Mouse (Mus musculus) kidney, embryonic 15.5 days (tissue): Measurements from ENCODE around the gene Slc32a1. TPM values are rescaled to one million over a fixed set of nuclear protein-coding genes. Genes with fewer than 3 reads are reported as not detected.

Experiments used
- ATAC-seq: fragments of 200-750 bp; cut with Nextera tagmentation; replicated peaks from 2 replicates; pipeline ENCODE4 v1.8.0; 2017; ENCODE audit warnings: moderate TSS enrichment; ENCODE audit not compliant: low FRiP score
- H3K27ac ChIP-seq: fragments of 300-500 bp; sonication (generic); 2 replicates; pipeline ENCODE4 v1.5.1; 2015; ENCODE audit warnings: mild to moderate bottlenecking, inconsistent platforms
- H3K27me3 ChIP-seq: fragments of 300-500 bp; sonication (generic); 2 replicates; pipeline ENCODE4 v1.6.1; 2015; ENCODE audit warnings: inconsistent platforms
- H3K36me3 ChIP-seq: fragments of 300-500 bp; sonication (generic); 2 replicates; pipeline ENCODE4 v1.6.1; 2015; ENCODE audit warnings: inconsistent platforms
- H3K4me1 ChIP-seq: fragments of 300-500 bp; sonication (generic); 2 replicates; pipeline ENCODE4 v1.6.1; 2015; ENCODE audit warnings: inconsistent platforms
- H3K4me2 ChIP-seq: fragments of 300-500 bp; sonication (generic); 2 replicates; pipeline ENCODE4 v1.6.1; 2015; ENCODE audit warnings: moderate library complexity, mild to moderate bottlenecking, inconsistent platforms
- H3K4me3 ChIP-seq: fragments of 300-500 bp; sonication (generic); replicated peaks from 2 replicates; pipeline ENCODE4 v1.5.1; 2015; ENCODE audit warnings: mild to moderate bottlenecking, inconsistent platforms
- H3K9ac ChIP-seq: fragments of 300-500 bp; sonication (generic); 2 replicates; pipeline ENCODE4 v1.6.1; 2015; ENCODE audit warnings: mild to moderate bottlenecking, inconsistent platforms
- H3K9me3 ChIP-seq: fragments of 300-500 bp; sonication (generic); replicated peaks from 2 replicates; pipeline ENCODE4 v1.6.1; 2016; ENCODE audit warnings: inconsistent platforms
- WGBS: fragments of 180-500 bp; shearing (Covaris S2); methylation state at CpG from one replicate; pipeline ENCODE4 v1.1.7; 2015; ENCODE audit warnings: mixed read lengths; 5-methylcytosine and 5-hydroxymethylcytosine counted together
- polyA plus RNA-seq: library from polyadenylated mRNA; unstranded; fragments of >200 nt; fragmentation: Nextera tagmentation; extraction: Ambion mirVana; gene quantifications from 2 replicates; pipeline ENCODE4 v1.2.1, GENCODE M21; 2015

The Slc32a1 gene
- polyA plus RNA-seq, result 0.12 and 0.14 TPM in 2 replicates

DNA sequence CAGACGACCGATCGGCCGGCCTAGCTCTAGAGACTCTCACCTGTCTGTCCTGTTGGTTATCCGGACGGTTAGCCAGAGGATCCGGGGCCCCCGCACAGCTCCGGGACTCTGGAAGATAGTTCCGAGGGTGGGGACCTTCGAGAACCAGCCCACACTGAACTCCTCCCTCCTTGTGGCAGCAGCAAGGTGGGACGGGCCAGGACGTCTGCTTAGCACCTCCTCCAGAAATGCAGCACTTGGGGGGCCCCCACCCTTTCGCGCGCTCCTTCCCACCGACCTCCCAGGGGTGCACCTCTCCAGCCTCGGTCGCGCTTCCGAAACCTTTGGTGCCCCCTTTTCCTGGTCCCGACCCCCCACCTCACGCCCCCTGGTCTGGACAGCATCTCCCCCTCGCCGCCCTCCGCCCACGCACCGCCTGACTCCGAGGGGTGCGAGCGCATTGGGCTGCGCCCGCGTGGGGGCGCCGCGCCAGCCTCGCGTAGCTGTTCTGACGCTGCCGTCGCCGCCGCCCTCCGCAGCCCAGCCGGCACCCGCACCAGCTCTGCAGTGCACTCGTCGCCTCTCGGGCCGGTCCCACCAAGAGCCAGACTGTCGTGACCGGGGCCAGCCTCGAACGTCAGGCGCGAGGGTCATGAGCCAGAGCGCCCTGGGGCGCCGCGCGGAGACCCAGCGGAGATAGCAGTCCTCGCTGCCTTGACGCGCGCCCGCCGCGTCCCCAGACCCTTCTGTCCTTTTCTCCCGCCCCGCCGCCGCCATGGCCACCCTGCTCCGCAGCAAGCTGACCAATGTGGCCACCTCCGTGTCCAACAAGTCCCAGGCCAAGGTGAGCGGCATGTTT lies at the start of gene Slc32a1:
Gene Slc32a1 (plus strand): TSS at position 280 of the 838 bp plus-strand sequence.
- ATAC-seq, result no peak
- under 1% methylated on average over 77 of the region's 77 CpGs for WGBS

DNA sequence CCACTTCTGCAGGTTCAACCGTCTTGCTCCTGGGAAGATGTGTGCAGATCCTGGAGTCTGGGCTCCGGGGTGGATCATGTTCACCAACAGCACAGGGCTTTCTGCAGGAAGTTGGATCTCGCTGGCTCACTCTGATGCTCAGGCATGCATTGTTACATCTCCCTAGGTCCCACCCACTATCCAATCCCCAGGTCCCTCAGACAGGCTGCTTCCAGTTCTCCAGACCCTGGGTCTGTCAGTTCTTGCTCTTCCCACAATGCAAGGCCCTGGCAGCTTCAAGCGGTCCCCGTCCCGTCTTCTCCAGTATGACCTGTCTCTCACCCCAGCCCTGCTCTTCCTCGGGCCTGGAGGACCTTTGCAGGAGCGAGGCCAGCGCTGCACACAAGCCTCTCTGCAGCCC lies 49.8 kb upstream of the Slc32a1 start:
- H3K4me1 ChIP-seq, result peaks cover 18% of the 10 kb centered on the region
- H3K27ac ChIP-seq, result no peak overlapping the region
- no peak for ATAC-seq
- H3K27me3 ChIP-seq, result peaks cover 30% of the 10 kb centered on the region
- no peaks in the 10 kb centered on the region for H3K36me3 ChIP-seq
- no peak overlapping the region for H3K9ac ChIP-seq
- no peak overlapping the region for H3K4me3 ChIP-seq
- no peak overlapping the region for H3K4me2 ChIP-seq
- no peaks in the 10 kb centered on the region for H3K9me3 ChIP-seq
- 13% methylated on average over 9 of the region's 9 CpGs for WGBS

More for the DNA sequence above, at the start of gene Slc32a1:
- Histone ChIP-seq H3K9ac (no peak within 1 kb of the TSS), H3K27me3 (peaks cover 98% of the 10 kb centered on the region), H3K36me3 (no peaks in the 10 kb centered on the region), H3K27ac (no peak within 1 kb of the TSS), H3K4me2 (peak within 1 kb of the TSS; percentile 58), H3K9me3 (no peaks in the 10 kb centered on the region), H3K4me1 (peaks cover 64% of the 10 kb centered on the region), H3K4me3 (peak within 1 kb of the TSS; percentile 33)

DNA sequence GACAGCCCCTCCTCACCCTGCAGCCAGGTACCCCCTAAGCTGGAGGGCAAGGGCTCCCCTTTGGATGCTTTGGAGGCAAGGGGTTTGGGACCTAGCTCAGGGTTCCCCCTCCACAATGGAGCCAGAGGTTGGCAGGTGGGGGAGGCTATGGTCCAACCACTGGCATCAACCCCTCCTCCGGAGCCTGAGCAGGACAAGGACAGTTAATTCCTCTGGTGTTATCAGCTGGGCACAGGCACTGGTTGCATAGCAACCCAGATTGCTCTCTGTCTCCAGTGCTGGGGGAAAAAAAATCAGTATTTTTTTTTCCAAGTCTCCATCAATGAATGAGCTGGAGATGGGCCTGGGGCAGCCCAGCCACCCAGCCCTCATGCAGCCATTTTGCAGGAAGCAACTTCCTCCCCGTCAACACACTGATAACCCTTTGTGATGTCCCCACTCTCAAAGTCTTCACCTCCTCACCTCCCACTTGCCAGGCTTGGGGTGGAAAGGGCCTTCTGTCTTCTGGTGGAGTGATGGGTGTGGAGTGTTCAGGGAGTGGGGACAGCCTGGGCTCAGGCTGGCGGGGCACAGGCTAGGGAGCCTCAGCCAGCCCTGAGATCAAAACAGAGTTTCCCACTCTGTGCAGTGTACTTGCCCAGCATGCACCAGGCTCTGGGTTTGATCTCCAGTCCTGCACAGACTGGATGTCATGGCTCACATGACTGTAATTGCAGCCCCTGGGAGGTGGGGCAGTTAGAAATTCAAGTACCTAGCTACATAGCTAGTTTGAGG lies 49.0 kb upstream of the Slc32a1 start:
- no peaks in the 10 kb centered on the region for H3K36me3 ChIP-seq
- no peak overlapping the region for H3K4me3 ChIP-seq
- H3K27me3 ChIP-seq, result peaks cover 34% of the 10 kb centered on the region
- H3K4me1 ChIP-seq, result peaks cover 11% of the 10 kb centered on the region; the same call in 1 of the 2 replicates
- H3K9ac ChIP-seq, result no peak overlapping the region
- H3K27ac ChIP-seq, result no peak overlapping the region
- peak; percentile 58; the same call in 1 of the 2 replicates for ATAC-seq
- H3K9me3 ChIP-seq, result no peaks in the 10 kb centered on the region
- WGBS, result 49% methylated on average over 3 of the region's 3 CpGs
- H3K4me2 ChIP-seq, result no peak overlapping the region

DNA sequence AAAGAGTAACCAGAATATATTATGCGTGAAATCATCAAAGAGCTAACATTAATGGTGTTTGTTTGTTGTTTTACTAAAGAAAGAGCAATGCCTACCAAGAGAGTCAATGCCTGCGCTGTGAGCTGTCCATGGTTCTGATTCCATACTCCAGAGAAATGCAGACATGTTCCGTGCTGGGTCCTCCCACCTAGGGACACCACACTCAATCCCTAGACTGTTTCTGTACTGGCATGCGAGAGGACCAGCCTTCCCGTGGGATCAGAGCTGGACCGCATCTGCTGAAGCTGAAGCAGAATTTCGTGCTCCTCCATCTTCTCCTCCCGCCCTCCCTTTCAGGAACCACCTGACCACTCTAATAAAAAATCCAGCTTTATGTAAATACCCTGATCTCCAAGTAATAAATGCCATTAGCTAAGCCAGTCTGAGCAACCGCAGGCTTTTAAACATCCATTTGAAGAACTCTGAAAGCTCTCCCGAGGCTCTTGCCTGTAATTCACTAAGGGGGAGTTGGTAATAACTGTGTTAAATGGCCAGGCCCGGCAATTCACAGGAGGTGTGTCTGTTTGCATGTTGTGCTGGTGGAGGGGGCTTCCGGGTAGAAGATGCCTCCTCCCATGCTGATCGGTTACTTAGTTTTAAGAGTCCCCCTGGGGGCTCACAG lies 40.0 kb upstream of the Slc32a1 start:
- Histone ChIP-seq H3K27ac (no peak overlapping the region), H3K9ac (no peak overlapping the region), H3K36me3 (no peaks in the 10 kb centered on the region), H3K4me3 (no peak overlapping the region), H3K4me2 (no peak overlapping the region), H3K27me3 (peaks cover 35% of the 10 kb centered on the region), H3K4me1 (0 out of 2 replicates have a peak, but pooled peaks cover 3% of the 10 kb centered on the region), H3K9me3 (no peaks in the 10 kb centered on the region)
- 14% methylated on average over 13 of the region's 13 CpGs for WGBS
- ATAC-seq, result peak; percentile 77; the same call in 1 of the 2 replicates

- ATAC-seq, result no peak
- 44% methylated on average over 4 of the region's 4 CpGs for WGBS
These were observed 30.6 kb upstream of the Slc32a1 start for GRCm38 (mm10) chr2:158579979-158580378.

DNA sequence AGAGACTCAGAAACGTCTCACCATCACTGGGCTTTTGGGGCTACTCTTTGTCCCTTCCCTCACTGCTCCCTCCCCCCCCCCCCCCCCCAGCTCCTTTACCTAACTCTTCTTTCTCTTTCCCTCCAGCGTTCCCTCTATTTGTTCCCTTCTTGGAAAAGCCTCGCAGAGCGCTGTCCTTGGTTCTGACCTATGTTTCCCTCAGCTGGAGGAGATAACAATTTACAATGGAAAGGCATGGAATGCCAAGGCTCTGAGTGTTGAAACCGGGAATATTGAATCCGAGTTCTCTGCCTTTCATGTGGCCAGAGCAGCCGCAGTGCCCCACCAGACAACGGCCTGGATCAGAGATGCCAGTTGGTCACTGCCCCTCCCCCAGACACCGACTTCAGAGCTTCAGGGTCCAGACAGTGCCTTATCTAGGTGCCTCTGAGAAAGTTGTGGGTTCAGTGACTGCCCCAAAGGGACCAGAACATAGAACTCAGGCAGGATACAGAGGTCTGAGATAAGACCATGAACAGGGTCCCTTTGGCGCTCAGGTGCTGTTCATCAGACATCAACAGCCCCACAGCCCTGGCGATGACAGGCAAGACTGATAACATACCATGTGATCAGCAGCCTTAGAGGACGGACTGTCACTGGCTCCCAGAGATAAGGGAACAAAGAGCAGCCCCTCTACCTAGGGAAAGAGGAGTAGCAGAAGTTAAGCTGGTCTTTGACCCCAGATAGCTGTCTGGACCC lies 25.8 kb upstream of the Slc32a1 start:
- H3K4me1 ChIP-seq, result no peaks in the 10 kb centered on the region
- 12% methylated on average over 12 of the region's 12 CpGs for WGBS
- ATAC-seq, result no peak

More at GRCm38 (mm10) chr2:158579979-158580378, 30.6 kb upstream of the Slc32a1 start:
- Histone ChIP-seq H3K27ac (no peak overlapping the region), H3K9me3 (no peaks in the 10 kb centered on the region), H3K4me2 (no peak overlapping the region), H3K9ac (no peak overlapping the region), H3K36me3 (no peaks in the 10 kb centered on the region), H3K4me1 (no peaks in the 10 kb centered on the region), H3K27me3 (peaks cover 21% of the 10 kb centered on the region), H3K4me3 (no peak overlapping the region)

DNA sequence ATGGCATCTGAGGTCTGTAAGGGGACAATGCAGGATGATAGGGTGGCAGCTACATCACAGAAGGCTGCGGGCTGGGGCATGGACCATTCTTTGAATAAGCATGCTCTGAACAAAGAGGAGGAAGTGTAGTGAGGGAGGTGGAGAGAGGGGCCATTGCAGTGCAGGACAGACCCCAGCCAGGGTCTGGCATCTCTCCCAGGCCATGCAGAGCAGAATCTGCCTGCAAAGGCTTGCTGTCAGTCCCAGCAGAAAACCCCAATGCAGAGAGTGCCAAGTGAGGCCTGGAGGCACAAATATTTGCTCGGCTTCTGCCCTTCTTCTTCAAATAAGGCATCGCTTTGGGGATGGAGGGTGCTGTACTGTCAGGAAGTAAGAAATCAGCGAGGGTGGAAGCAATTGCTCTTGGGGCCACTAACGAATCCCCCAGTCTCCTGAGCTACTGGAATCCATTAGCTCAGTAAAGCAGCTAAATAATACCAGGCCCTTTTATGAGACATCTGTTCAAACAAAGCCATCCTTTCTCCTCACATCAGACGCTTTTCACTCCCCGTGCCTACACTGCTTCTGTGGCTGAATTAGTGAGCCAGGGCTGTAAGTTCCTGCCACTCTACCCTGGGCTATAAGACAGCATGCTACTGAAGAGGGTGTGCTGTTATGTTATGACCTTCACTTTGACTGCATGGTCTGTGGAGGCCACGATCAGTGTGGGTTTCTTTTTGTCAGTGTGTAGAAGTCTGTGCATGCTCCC lies 21.9 kb upstream of the Slc32a1 start:
- H3K4me2 ChIP-seq, result no peak overlapping the region

More for the DNA sequence above, 25.8 kb upstream of the Slc32a1 start:
- no peaks in the 10 kb centered on the region for H3K36me3 ChIP-seq
- H3K9ac ChIP-seq, result no peak overlapping the region
- peaks cover 48% of the 10 kb centered on the region for H3K27me3 ChIP-seq
- H3K27ac ChIP-seq, result no peak overlapping the region
- H3K4me2 ChIP-seq, result no peak overlapping the region
- H3K9me3 ChIP-seq, result no peaks in the 10 kb centered on the region
- no peak overlapping the region for H3K4me3 ChIP-seq

DNA sequence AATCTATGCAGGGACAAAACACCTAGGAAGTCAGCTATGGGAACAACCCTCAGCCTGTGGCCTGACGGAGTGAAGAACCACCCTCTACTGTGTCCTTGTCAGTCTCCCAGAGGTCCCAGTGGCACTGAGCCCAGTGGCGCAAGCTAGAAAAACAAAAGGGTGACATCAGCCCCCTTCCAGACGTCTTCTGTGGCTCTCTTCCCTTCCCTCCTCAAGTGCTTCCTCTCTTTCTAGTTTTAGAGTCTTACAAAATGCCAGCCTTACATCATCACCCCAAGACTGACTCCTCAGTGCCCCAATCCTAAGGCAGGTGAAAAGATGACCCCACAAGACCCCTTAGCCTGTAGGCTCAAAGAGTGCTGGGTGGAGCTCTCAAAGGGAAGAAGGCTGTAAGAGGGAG lies 20.1 kb upstream of the Slc32a1 start:
- peaks cover 32% of the 10 kb centered on the region for H3K27me3 ChIP-seq
- no peaks in the 10 kb centered on the region for H3K9me3 ChIP-seq
- WGBS, result 57% methylated on average over 3 of the region's 3 CpGs
- peaks cover 9% of the 10 kb centered on the region for H3K4me1 ChIP-seq
- H3K9ac ChIP-seq, result no peak overlapping the region
- H3K36me3 ChIP-seq, result no peaks in the 10 kb centered on the region
- no peak overlapping the region for H3K27ac ChIP-seq
- ATAC-seq, result no peak
- no peak overlapping the region for H3K4me3 ChIP-seq
- no peak overlapping the region for H3K4me2 ChIP-seq

More for the DNA sequence above, 21.9 kb upstream of the Slc32a1 start:
- Histone ChIP-seq H3K36me3 (no peaks in the 10 kb centered on the region), H3K4me3 (no peak overlapping the region), H3K4me1 (no peaks in the 10 kb centered on the region), H3K9ac (no peak overlapping the region), H3K27ac (no peak overlapping the region), H3K27me3 (peaks cover 32% of the 10 kb centered on the region), H3K9me3 (no peaks in the 10 kb centered on the region)
- WGBS, result 35% methylated on average over 8 of the region's 8 CpGs
- ATAC-seq, result no peak

GRCm38 (mm10) chr2:158591286-158591685 lies 19.3 kb upstream of the Slc32a1 start:
- Histone ChIP-seq H3K9me3 (no peaks in the 10 kb centered on the region), H3K27ac (no peak overlapping the region), H3K4me2 (no peak overlapping the region), H3K4me1 (peaks cover 14% of the 10 kb centered on the region), H3K4me3 (no peak overlapping the region), H3K36me3 (no peaks in the 10 kb centered on the region), H3K9ac (no peak overlapping the region), H3K27me3 (peaks cover 35% of the 10 kb centered on the region)
- 25% methylated on average over 5 of the region's 5 CpGs for WGBS
- ATAC-seq, result no peak

- Histone ChIP-seq H3K36me3 (no peaks in the 10 kb centered on the region), H3K9ac (no peak overlapping the region), H3K27me3 (peaks cover 45% of the 10 kb centered on the region), H3K27ac (no peak overlapping the region), H3K4me1 (peaks cover 14% of the 10 kb centered on the region), H3K4me3 (no peak overlapping the region), H3K4me2 (no peak overlapping the region), H3K9me3 (no peaks in the 10 kb centered on the region)
- 79% methylated on average over 4 of the region's 4 CpGs for WGBS
- ATAC-seq, result no peak
These were observed 17.2 kb upstream of the Slc32a1 start for GRCm38 (mm10) chr2:158593371-158593770.

DNA sequence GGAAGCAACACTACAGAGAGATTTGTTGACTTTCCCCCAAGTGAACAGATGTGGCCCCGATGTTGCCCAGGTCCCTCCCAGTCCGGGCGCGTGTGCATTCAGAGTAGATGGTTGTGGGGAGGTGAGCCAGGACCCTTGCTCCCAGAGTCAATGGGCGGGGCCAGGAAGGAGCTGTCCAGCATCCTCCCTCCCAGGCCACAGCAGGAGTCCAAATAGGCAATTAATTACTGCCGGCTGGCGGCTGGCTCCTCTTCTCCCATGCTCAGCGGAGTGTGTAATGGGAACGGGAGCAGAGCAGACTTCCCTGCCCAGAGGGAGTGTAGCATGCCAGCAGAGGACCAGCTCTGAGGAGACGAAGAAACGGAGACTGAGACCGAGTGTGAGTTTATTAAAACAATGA lies 15.5 kb upstream of the Slc32a1 start:
- Histone ChIP-seq H3K27ac (no peak overlapping the region), H3K9ac (no peak overlapping the region), H3K9me3 (no peaks in the 10 kb centered on the region), H3K4me1 (peaks cover 14% of the 10 kb centered on the region), H3K36me3 (no peaks in the 10 kb centered on the region), H3K4me3 (no peak overlapping the region), H3K27me3 (peaks cover 55% of the 10 kb centered on the region), H3K4me2 (peak overlapping the region; percentile 39)
- peak; percentile 93 for ATAC-seq
- under 1% methylated on average over 12 of the region's 12 CpGs for WGBS
